ENCODE assay signal across 8 mouse cellular contexts in the genomic region with DNA sequence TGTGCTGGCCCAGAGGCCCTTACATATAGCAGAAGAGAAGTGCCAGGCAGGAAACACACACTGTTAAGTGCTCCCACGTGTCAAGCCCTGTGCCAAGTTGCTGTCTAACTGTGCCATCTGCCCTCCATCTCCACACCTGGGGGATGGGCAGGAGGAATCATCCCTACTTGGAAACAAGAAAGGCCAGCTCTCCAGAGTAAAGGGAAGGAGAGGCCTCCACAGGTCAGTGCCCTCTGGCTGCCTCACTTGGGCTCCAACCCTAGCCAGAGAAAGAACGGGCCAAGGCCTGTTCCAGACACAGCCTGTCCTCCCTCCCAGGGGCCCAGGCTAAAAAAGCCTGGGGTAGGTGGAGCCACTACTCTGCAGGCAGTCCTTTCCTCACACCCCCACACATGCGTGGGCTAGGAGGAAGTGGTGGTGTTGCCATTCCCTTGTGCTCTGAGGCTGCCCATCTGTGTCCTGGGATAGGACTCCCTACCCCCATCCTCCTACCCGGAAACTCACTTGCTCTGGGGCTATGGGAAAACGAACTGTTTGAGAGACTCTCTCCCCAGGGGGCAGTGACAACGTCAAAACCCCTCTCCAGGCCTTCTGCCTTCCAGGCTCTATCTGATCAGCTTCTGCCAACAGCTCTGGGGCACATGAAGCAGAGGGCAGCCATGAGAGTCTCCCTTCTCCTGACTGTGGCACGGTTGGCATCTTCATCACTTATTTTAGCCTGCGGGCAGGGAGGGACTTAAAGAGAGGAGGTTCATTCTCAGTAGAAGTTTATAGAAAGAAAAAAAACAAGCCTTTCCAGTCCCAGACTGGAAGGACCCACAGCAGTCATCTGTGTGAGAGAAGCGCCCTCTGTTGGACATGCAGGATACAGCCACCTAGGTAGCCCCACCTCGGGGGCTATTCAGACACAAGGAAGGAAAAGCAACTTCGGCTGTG. TPM values are rescaled to one million over a fixed set of nuclear protein-coding genes. Genes with fewer than 3 reads are reported as not detected.
DNase-seq lines count a peak whose midpoint lies in the region; ATAC-seq lines count a peak whose summit lies in the region.

No protein-coding gene starts in this region.

- ATAC-seq in megakaryocyte, adult 5-6 weeks (ENCODE audit: poor library complexity, severe bottlenecking): peak; percentile 85

- DNase-seq in adipocyte (ENCODE audit: low spot score): peak; percentile 96
- peak; percentile 86 for DNase-seq in embryo, embryonic 10 days (ENCODE audit: low spot score)
- peak; percentile 80 for DNase-seq in gastrocnemius, postnatal 10 days
- DNase-seq in hindlimb bud, embryonic 11.5 days (ENCODE audit: extremely low spot score, low read depth, low spot score): peak; percentile 41
- peak; percentile 49 to 78 for DNase-seq in left cerebral cortex, adult 8-10 months (ENCODE audit: low spot score in 2 of 2)
- DNase-seq in right cerebral cortex, adult 2 months (ENCODE audit: low spot score in 2 of 2): peak; percentile 81 to 88
- peak; percentile 46 for DNase-seq in urinary bladder, postnatal 10 days (ENCODE audit: low spot score)

RNA-seq across cellular contexts. Expression of a gene that starts 6.6 kb away (rescaled TPM):
- 1 to 10 TPM; 7.7 to 8.8 TPM for total RNA-seq in gastrocnemius, postnatal 10 days (2021)
- total RNA-seq in left cerebral cortex, adult 8-10 months (2022): 10 to 100 TPM; 17.4 to 20.5 (median 17.9) TPM
- 15.6 and 19.2 TPM in 2 replicates for total RNA-seq in megakaryocyte, adult 5-6 weeks (2015)
- 14.5 and 19.2 TPM in 2 replicates for total RNA-seq in megakaryocyte, adult 5-6 weeks (2017)

RNA-seq across cellular contexts. Expression of a gene that starts 34.5 kb away (rescaled TPM):
- 1 to 10 TPM; 6.8 to 8.3 TPM for total RNA-seq in gastrocnemius, postnatal 10 days (2021)
- total RNA-seq in left cerebral cortex, adult 8-10 months (2022): 100 to 1,000 TPM; 371 to 387 (median 384) TPM
- 0.30 and 0.33 TPM in 2 replicates for total RNA-seq in megakaryocyte, adult 5-6 weeks (2015)
- total RNA-seq in megakaryocyte, adult 5-6 weeks (2017): 0.04 and 0.28 TPM in 2 replicates

Comparison
In these comparisons a context has a peak if more than half of its experiments do, and no peak if none do; other contexts are left out.
1. Peak in every context shown above with its lines: DNase-seq and ATAC-seq.
2. DNase-seq: peak in every context shown above with its lines; median percentile 96 in adipocyte; 86 in embryo, embryonic 10 days; 84 in right cerebral cortex, adult 2 months; 80 in gastrocnemius, postnatal 10 days; 64 in left cerebral cortex, adult 8-10 months; 46 in urinary bladder, postnatal 10 days; 41 in hindlimb bud, embryonic 11.5 days.
3. RNA of a gene that starts 34.5 kb away (total RNA-seq): 371 to 387 TPM in left cerebral cortex, adult 8-10 months; 6.8 to 8.3 TPM in gastrocnemius, postnatal 10 days and 0.04 to 0.33 TPM in megakaryocyte, adult 5-6 weeks; every median in the first group is over 10 times any median in the second.